Mouse (Mus musculus) CH12.LX (cell line): ENCODE results near the gene Grap. TPM values are rescaled to one million over a fixed set of nuclear protein-coding genes. Genes with fewer than 3 reads are reported as not detected.

Experiments
- DNase-seq: peaks from one replicate; pipeline ENCODE4 v3.0.0-alpha.2; 2013; ENCODE audit errors: extremely low read depth
- H3K27ac ChIP-seq: 2 replicates; pipeline ENCODE4 v1.5.1; 2012; ENCODE audit warnings: low read depth, mild to moderate bottlenecking, control low read depth, moderate library complexity; ENCODE audit not compliant: insufficient read depth
- H3K27me3 ChIP-seq: replicated peaks from 2 replicates; pipeline ENCODE3; 2012; ENCODE audit warnings: inconsistent platforms
- H3K36me3 ChIP-seq, 2 experiments: replicated peaks in 1 of 2; 2 replicates each; pipeline versions ENCODE3 to v1.6.1; 2012; ENCODE audit warnings: inconsistent platforms in 1 of 2, low read length in 1 of 2, mild to moderate bottlenecking in 1 of 2, mixed read lengths in 1 of 2, moderate library complexity in 1 of 2; ENCODE audit not compliant: control insufficient read depth in 1 of 2, insufficient read depth in 1 of 2
- H3K4me1 ChIP-seq, 2 experiments: 2 replicates each; pipeline ENCODE4 v1.6.1; 2012; ENCODE audit warnings: inconsistent platforms in 1 of 2, moderate library complexity in 1 of 2; ENCODE audit not compliant: insufficient read depth in 2 of 2, control insufficient read depth in 1 of 2
- H3K4me2 ChIP-seq: 2 replicates; pipeline ENCODE4 v1.6.1; 2012; ENCODE audit warnings: low read depth, mild to moderate bottlenecking, control low read depth; ENCODE audit not compliant: poor library complexity, insufficient read depth, severe bottlenecking
- H3K4me3 ChIP-seq, 3 experiments: fragments of 150-350 bp in 1 of 3; sonication (generic) in 1 of 3; replicated peaks in 1 of 3; 2 replicates each; pipeline versions ENCODE3 to v1.5.1; 2011 to 2012; ENCODE audit warnings: low read depth in 2 of 3, low read length in 2 of 3, mild to moderate bottlenecking in 2 of 3, moderate library complexity in 2 of 3, control low read depth in 1 of 3, improper control_type of control experiment in 1 of 3, inconsistent platforms in 1 of 3, mixed read lengths in 1 of 3; ENCODE audit not compliant: poor library complexity in 1 of 3
- H3K79me2 ChIP-seq: replicated peaks from 2 replicates; pipeline ENCODE4 v1.6.1; 2012; ENCODE audit warnings: mild to moderate bottlenecking, moderate library complexity; ENCODE audit not compliant: control insufficient read depth, poor library complexity, insufficient read depth, severe bottlenecking; ENCODE audit errors: extremely low read depth
- H3K9ac ChIP-seq: 2 replicates; pipeline ENCODE4 v1.6.1; 2012; ENCODE audit warnings: low read depth, mild to moderate bottlenecking, control low read depth, moderate library complexity; ENCODE audit not compliant: insufficient read depth
- H3K9me3 ChIP-seq: replicated peaks from 2 replicates; pipeline ENCODE3; 2012; ENCODE audit warnings: low read length, inconsistent platforms, mixed read lengths
- CHD1 ChIP-seq: IDR thresholded peaks from 2 replicates; pipeline ENCODE4 v1.6.1; 2012; ENCODE audit warnings: low read depth, low read length, improper control_type of control experiment, inconsistent platforms
- CHD2 ChIP-seq: IDR thresholded peaks from 2 replicates; pipeline ENCODE4 v1.6.1; 2011; ENCODE audit warnings: low read length, improper control_type of control experiment
- EP300 ChIP-seq: IDR thresholded peaks from 2 replicates; pipeline ENCODE4 v1.6.1; 2011; ENCODE audit warnings: low read length, improper control_type of control experiment
- ETS1 ChIP-seq: conservative IDR thresholded peaks from 2 replicates; pipeline ENCODE4 v1.6.1; 2012; ENCODE audit warnings: low read depth, mild to moderate bottlenecking, inconsistent platforms, low read length, improper control_type of control experiment, moderate library complexity
- HCFC1 ChIP-seq: IDR thresholded peaks from 2 replicates; pipeline ENCODE4 v1.6.1; 2012; ENCODE audit warnings: low read depth, mild to moderate bottlenecking, inconsistent platforms, low read length, improper control_type of control experiment
- IRF4 ChIP-seq: IDR thresholded peaks from 2 replicates; pipeline ENCODE4 v1.6.1; 2014; ENCODE audit warnings: low read depth, mild to moderate bottlenecking, inconsistent platforms, low read length, improper control_type of control experiment
- JUN ChIP-seq: IDR thresholded peaks from 2 replicates; pipeline ENCODE4 v1.6.1; 2011; ENCODE audit warnings: low read depth, mild to moderate bottlenecking, low read length, improper control_type of control experiment, moderate library complexity; ENCODE audit not compliant: insufficient read depth
- MAZ ChIP-seq: IDR thresholded peaks from 2 replicates; pipeline ENCODE4 v1.6.1; 2012; ENCODE audit warnings: low read depth, mild to moderate bottlenecking, inconsistent platforms, low read length, improper control_type of control experiment, moderate library complexity
- MYC ChIP-seq: IDR thresholded peaks from 2 replicates; pipeline ENCODE4 v1.6.1; 2011; ENCODE audit warnings: low read depth, mild to moderate bottlenecking, improper control_type of control experiment, low read length
- NELFE ChIP-seq: IDR thresholded peaks from 2 replicates; pipeline ENCODE4 v1.6.1; 2011; ENCODE audit warnings: low read depth, low read length, improper control_type of control experiment
- PAX5 ChIP-seq: IDR thresholded peaks from 2 replicates; pipeline ENCODE4 v1.6.1; 2012; ENCODE audit warnings: low read length, inconsistent platforms, mixed read lengths
- POLR2A ChIP-seq: IDR thresholded peaks from 2 replicates; pipeline ENCODE4 v1.6.1; 2011; ENCODE audit warnings: low read depth, mild to moderate bottlenecking, improper control_type of control experiment, low read length
- RAD21 ChIP-seq: IDR thresholded peaks from 2 replicates; pipeline ENCODE4 v1.6.1; 2011; ENCODE audit warnings: low read depth, mild to moderate bottlenecking, low read length, improper control_type of control experiment, moderate library complexity
- SMC3 ChIP-seq: IDR thresholded peaks from 2 replicates; pipeline ENCODE4 v1.6.1; 2011; ENCODE audit warnings: low read depth, low read length, improper control_type of control experiment
- TBP ChIP-seq: conservative IDR thresholded peaks from 2 replicates; pipeline ENCODE4 v1.6.1; 2011; ENCODE audit warnings: low read depth, low read length, improper control_type of control experiment
- TCF12 ChIP-seq: IDR thresholded peaks from 2 replicates; pipeline ENCODE4 v1.6.1; 2014; ENCODE audit warnings: low read depth, mild to moderate bottlenecking, inconsistent platforms, low read length, improper control_type of control experiment
- USF1 ChIP-seq: IDR thresholded peaks from 2 replicates; pipeline ENCODE4 v1.6.1; 2014; ENCODE audit warnings: low read depth, mild to moderate bottlenecking, inconsistent platforms, low read length, improper control_type of control experiment
- USF2 ChIP-seq: conservative IDR thresholded peaks from 2 replicates; pipeline ENCODE4 v1.6.1; 2011; ENCODE audit warnings: low read depth, low read length, improper control_type of control experiment
- ZC3H11A ChIP-seq: IDR thresholded peaks from 2 replicates; pipeline ENCODE4 v1.6.1; 2012; ENCODE audit warnings: low read depth, mild to moderate bottlenecking, inconsistent platforms, low read length, improper control_type of control experiment
- ZKSCAN1 ChIP-seq: IDR thresholded peaks from 2 replicates; pipeline ENCODE4 v1.6.1; 2012; ENCODE audit warnings: low read depth, inconsistent platforms, low read length, improper control_type of control experiment, borderline replicate concordance
- ZMIZ1 ChIP-seq: IDR thresholded peaks from 2 replicates; pipeline ENCODE4 v1.6.1; 2012; ENCODE audit warnings: low read depth, mild to moderate bottlenecking, inconsistent platforms, low read length, improper control_type of control experiment
- dilution Hi-C: fragments of 300-500 bp; cut with MboI; formaldehyde crosslinking; loops from 2 replicates; pipeline ENCODE4 v1.14.3; 2020; ENCODE audit warnings: low sequenced_read_pairs; ENCODE audit not compliant: extremely low pct_unique_long_range_greater_than_20kb, extremely low pct_ligation_motif_present
- in situ Hi-C: fragments of 300-500 bp; cut with MboI; formaldehyde crosslinking; loops from 3 replicates; pipeline ENCODE4 v1.14.3; 2019; ENCODE audit warnings: low sequenced_read_pairs, low pct_ligation_motif_present, low pct_unique_long_range_greater_than_20kb, mixed read lengths
- polyA plus RNA-seq: library from polyadenylated mRNA; unstranded; fragments of >175 nt; gene quantifications from 2 replicates; pipeline ENCODE4 v1.2.1, GENCODE M21; 2012; ENCODE audit warnings: low read depth; ENCODE audit not compliant: insufficient read length
- total RNA-seq, 2 experiments: library from RNA; depleted of rRNA; stranded (reverse); fragments of 300-350 nt in 1 of 2; fragments of >200 nt in 1 of 2; gene quantifications; 2 replicates each; pipeline ENCODE4 v1.2.3; 2012 to 2014

Gene Grap
- total and polyA plus RNA-seq, 3 experiments, result 274 to 412 (median 280) TPM

- H3K9me3 ChIP-seq, result peaks cover 7% of the 10 kb centered on the region
- no peak overlapping the region for H3K4me3 ChIP-seq
- H3K4me2 ChIP-seq, result no peak overlapping the region
- dilution Hi-C loops, result no loop called here
- H3K9ac ChIP-seq, result no peak overlapping the region
- no peak overlapping the region for H3K27ac ChIP-seq
- peaks cover 42% of the 10 kb centered on the region for H3K27me3 ChIP-seq
- no peaks in the 10 kb centered on the region for H3K36me3 ChIP-seq
- no peak for TF ChIP-seq ZC3H11A
- TF ChIP-seq JUN, result no peak
- TF ChIP-seq TCF12, result no peak
- no peak for TF ChIP-seq TBP
- TF ChIP-seq ETS1, result no peak
- no peak for TF ChIP-seq PAX5
- TF ChIP-seq NELFE, result no peak
- no peak for TF ChIP-seq MYC
- no peak for TF ChIP-seq HCFC1
- TF ChIP-seq RAD21, result no peak
- no peak for TF ChIP-seq ZMIZ1
- no peak for TF ChIP-seq SMC3
- no peak for TF ChIP-seq USF1
- TF ChIP-seq EP300, result no peak
- no peak for TF ChIP-seq POLR2A
- TF ChIP-seq IRF4, result no peak
- TF ChIP-seq USF2, result no peak
- no peak for TF ChIP-seq ZKSCAN1
- no peak for TF ChIP-seq CHD2
- in situ Hi-C loops, result loop anchor here (5.0 kb wide), 1 partner anchor 201 kb away; no protein-coding TSS in a partner anchor
- H3K79me2 ChIP-seq, result no peaks in the 10 kb centered on the region
- DNase-seq, result no peak
- peaks cover 7 to 22% of the 10 kb centered on the region in 2 experiments for H3K4me1 ChIP-seq
These were observed 34.9 kb upstream of the Grap start for GRCm38 (mm10) chr11:61618131-61618530.

- Histone ChIP-seq H3K4me3 (no peak overlapping the region), H3K79me2 (no peaks in the 10 kb centered on the region), H3K27ac (no peak overlapping the region), H3K27me3 (peaks cover 38% of the 10 kb centered on the region), H3K9me3 (peaks cover 11% of the 10 kb centered on the region), H3K36me3 (no peaks in the 10 kb centered on the region), H3K4me1 (peaks cover 7 to 22% of the 10 kb centered on the region in 2 experiments), H3K4me2 (no peak overlapping the region), H3K9ac (no peak overlapping the region)
- in situ Hi-C loops (loop anchor here (5.0 kb wide), 1 partner anchor 201 kb away; no protein-coding TSS in a partner anchor), dilution Hi-C loops (no loop called here)
- DNase-seq, result no peak
- TF ChIP-seq MAZ (no peak), SMC3 (no peak), CHD1 (no peak)
- TF ChIP-seq, all 38 proteins: peak for 0
These were observed 34.5 kb upstream of the Grap start for GRCm38 (mm10) chr11:61618571-61618970.
